Mouse (Mus musculus): ENCODE data around the gene Pnlip. TPM values are rescaled to one million over a fixed set of nuclear protein-coding genes. Genes with fewer than 3 reads are reported as not detected.

Gene Pnlip
- polyA plus RNA-seq, 1 experiment from 2014 or later, result not detected

GRCm38 (mm10) chr19:58695314-58695713 lies 43.0 kb downstream of the Pnlip start:
- no peak overlapping the region for H3K9ac ChIP-seq (ENCODE audit: low read depth, low read length)
- no peaks in the 10 kb centered on the region for H3K9me3 ChIP-seq (ENCODE audit: control insufficient read depth, low read length)
- H3K4me1 ChIP-seq (ENCODE audit: control insufficient read depth, insufficient read depth, low read length), result no peaks in the 10 kb centered on the region
- H3K4me3 ChIP-seq (ENCODE audit: low read depth, low read length), result no peak overlapping the region
- no peaks in the 10 kb centered on the region for H3K27me3 ChIP-seq (replicated peaks; ENCODE audit: control insufficient read depth, insufficient read depth, low read length)
- H3K36me3 ChIP-seq (ENCODE audit: control insufficient read depth, insufficient read depth, low read length), result no peaks in the 10 kb centered on the region
- ATAC-seq (ENCODE audit: low read depth) (no peak), DNase-seq (ENCODE audit: low spot score) (no peak)
- H3K4me2 ChIP-seq (ENCODE audit: low read depth, low read length), result no peak overlapping the region
- no peak overlapping the region for H3K27ac ChIP-seq (replicated peaks; ENCODE audit: low read depth, low read length)
- 68% methylated on average over 3 of the region's 3 CpGs for WGBS

GRCm38 (mm10) chr19:58696235-58696634 lies 43.9 kb downstream of the Pnlip start:
- Histone ChIP-seq H3K4me2 (ENCODE audit: low read depth, low read length) (no peak overlapping the region), H3K4me1 (ENCODE audit: control insufficient read depth, insufficient read depth, low read length) (no peaks in the 10 kb centered on the region), H3K27me3 (replicated peaks; ENCODE audit: control insufficient read depth, insufficient read depth, low read length) (no peaks in the 10 kb centered on the region), H3K27ac (replicated peaks; ENCODE audit: low read depth, low read length) (no peak overlapping the region), H3K4me3 (ENCODE audit: low read depth, low read length) (no peak overlapping the region), H3K36me3 (ENCODE audit: control insufficient read depth, insufficient read depth, low read length) (no peaks in the 10 kb centered on the region), H3K9ac (ENCODE audit: low read depth, low read length) (no peak overlapping the region), H3K9me3 (ENCODE audit: control insufficient read depth, low read length) (no peaks in the 10 kb centered on the region)
- WGBS, result 58% methylated on average over 2 of the region's 2 CpGs
- DNase-seq (ENCODE audit: low spot score) (no peak), ATAC-seq (ENCODE audit: low read depth) (no peak)

GRCm38 (mm10) chr19:58704556-58704955 lies 52.3 kb downstream of the Pnlip start:
- Histone ChIP-seq H3K4me1 (ENCODE audit: control insufficient read depth, insufficient read depth, low read length) (no peaks in the 10 kb centered on the region), H3K36me3 (ENCODE audit: control insufficient read depth, insufficient read depth, low read length) (no peaks in the 10 kb centered on the region), H3K9ac (ENCODE audit: low read depth, low read length) (no peak overlapping the region), H3K4me2 (ENCODE audit: low read depth, low read length) (no peak overlapping the region), H3K27ac (replicated peaks; ENCODE audit: low read depth, low read length) (no peak overlapping the region), H3K9me3 (ENCODE audit: control insufficient read depth, low read length) (no peaks in the 10 kb centered on the region), H3K4me3 (ENCODE audit: low read depth, low read length) (no peak overlapping the region), H3K27me3 (replicated peaks; ENCODE audit: control insufficient read depth, insufficient read depth, low read length) (no peaks in the 10 kb centered on the region)
- ATAC-seq (ENCODE audit: low read depth), result no peak
- WGBS, result 65% methylated on average over 4 of the region's 4 CpGs
- DNase-seq (ENCODE audit: low spot score), result no peak

GRCm38 (mm10) chr19:58708611-58709010 lies 56.3 kb downstream of the Pnlip start:
- Histone ChIP-seq H3K9me3 (ENCODE audit: control insufficient read depth, low read length) (no peaks in the 10 kb centered on the region), H3K4me1 (ENCODE audit: control insufficient read depth, insufficient read depth, low read length) (no peaks in the 10 kb centered on the region), H3K27me3 (replicated peaks; ENCODE audit: control insufficient read depth, insufficient read depth, low read length) (no peaks in the 10 kb centered on the region), H3K36me3 (ENCODE audit: control insufficient read depth, insufficient read depth, low read length) (no peaks in the 10 kb centered on the region), H3K4me3 (ENCODE audit: low read depth, low read length) (no peak overlapping the region), H3K4me2 (ENCODE audit: low read depth, low read length) (no peak overlapping the region), H3K9ac (ENCODE audit: low read depth, low read length) (no peak overlapping the region), H3K27ac (replicated peaks; ENCODE audit: low read depth, low read length) (no peak overlapping the region)
- WGBS, result 78% methylated on average over 3 of the region's 3 CpGs
- no peak for DNase-seq (ENCODE audit: low spot score)
- no peak for ATAC-seq (ENCODE audit: low read depth)

- Histone ChIP-seq H3K27me3 (replicated peaks; ENCODE audit: control insufficient read depth, insufficient read depth, low read length) (no peaks in the 10 kb centered on the region), H3K4me1 (ENCODE audit: control insufficient read depth, insufficient read depth, low read length) (no peaks in the 10 kb centered on the region), H3K27ac (replicated peaks; ENCODE audit: low read depth, low read length) (no peak overlapping the region), H3K9me3 (ENCODE audit: control insufficient read depth, low read length) (no peaks in the 10 kb centered on the region), H3K9ac (ENCODE audit: low read depth, low read length) (no peak overlapping the region), H3K36me3 (ENCODE audit: control insufficient read depth, insufficient read depth, low read length) (no peaks in the 10 kb centered on the region), H3K4me2 (ENCODE audit: low read depth, low read length) (no peak overlapping the region), H3K4me3 (ENCODE audit: low read depth, low read length) (no peak overlapping the region)
- ATAC-seq (ENCODE audit: low read depth) (no peak), DNase-seq (ENCODE audit: low spot score) (no peak)
- 87% methylated on average over 4 of the region's 4 CpGs for WGBS
These were observed 65.6 kb downstream of the Pnlip start for GRCm38 (mm10) chr19:58717925-58718324.

- ATAC-seq (ENCODE audit: low read depth) (no peak), DNase-seq (ENCODE audit: low spot score) (no peak)
- no peak overlapping the region for H3K4me2 ChIP-seq (ENCODE audit: low read depth, low read length)
These were observed 68.1 kb downstream of the Pnlip start for GRCm38 (mm10) chr19:58720439-58720838.

GRCm38 (mm10) chr19:58726551-58726950 lies 74.3 kb downstream of the Pnlip start:
- WGBS, result 88% methylated on average over 5 of the region's 5 CpGs
- H3K4me1 ChIP-seq (ENCODE audit: control insufficient read depth, insufficient read depth, low read length), result peaks cover 4% of the 10 kb centered on the region; the same call in 1 of the 2 replicates
- H3K4me2 ChIP-seq (ENCODE audit: low read depth, low read length), result no peak overlapping the region
- no peak overlapping the region for H3K9ac ChIP-seq (ENCODE audit: low read depth, low read length)
- H3K4me3 ChIP-seq (ENCODE audit: low read depth, low read length), result no peak overlapping the region
- H3K27ac ChIP-seq (replicated peaks; ENCODE audit: low read depth, low read length), result no peak overlapping the region
- DNase-seq (ENCODE audit: low spot score), result no peak
- no peak for ATAC-seq (ENCODE audit: low read depth)
- H3K36me3 ChIP-seq (ENCODE audit: control insufficient read depth, insufficient read depth, low read length), result no peaks in the 10 kb centered on the region
- 0 out of 2 replicates have a peak, but pooled peaks cover 8% of the 10 kb centered on the region for H3K9me3 ChIP-seq (ENCODE audit: control insufficient read depth, low read length)
- H3K27me3 ChIP-seq (replicated peaks; ENCODE audit: control insufficient read depth, insufficient read depth, low read length), result no peaks in the 10 kb centered on the region

More at GRCm38 (mm10) chr19:58720439-58720838, 68.1 kb downstream of the Pnlip start:
- H3K27me3 ChIP-seq (replicated peaks; ENCODE audit: control insufficient read depth, insufficient read depth, low read length), result no peaks in the 10 kb centered on the region
- no peak overlapping the region for H3K4me3 ChIP-seq (ENCODE audit: low read depth, low read length)
- H3K4me1 ChIP-seq (ENCODE audit: control insufficient read depth, insufficient read depth, low read length), result no peaks in the 10 kb centered on the region
- no peaks in the 10 kb centered on the region for H3K36me3 ChIP-seq (ENCODE audit: control insufficient read depth, insufficient read depth, low read length)
- no peak overlapping the region for H3K9ac ChIP-seq (ENCODE audit: low read depth, low read length)
- 0 out of 2 replicates have a peak, but pooled peaks cover 5% of the 10 kb centered on the region for H3K9me3 ChIP-seq (ENCODE audit: control insufficient read depth, low read length)
- H3K27ac ChIP-seq (replicated peaks; ENCODE audit: low read depth, low read length), result no peak overlapping the region

GRCm38 (mm10) chr19:58727756-58728155 lies 75.5 kb downstream of the Pnlip start:
- no peak for DNase-seq (ENCODE audit: low spot score)
- Histone ChIP-seq H3K4me2 (ENCODE audit: low read depth, low read length) (no peak overlapping the region), H3K4me1 (ENCODE audit: control insufficient read depth, insufficient read depth, low read length) (peaks cover 4% of the 10 kb centered on the region; the same call in 1 of the 2 replicates), H3K27me3 (replicated peaks; ENCODE audit: control insufficient read depth, insufficient read depth, low read length) (no peaks in the 10 kb centered on the region), H3K4me3 (ENCODE audit: low read depth, low read length) (no peak overlapping the region), H3K36me3 (ENCODE audit: control insufficient read depth, insufficient read depth, low read length) (no peaks in the 10 kb centered on the region), H3K27ac (replicated peaks; ENCODE audit: low read depth, low read length) (peak overlapping the region; percentile 58; the same call in 1 of the 2 replicates), H3K9me3 (ENCODE audit: control insufficient read depth, low read length) (0 out of 2 replicates have a peak, but pooled peaks cover 8% of the 10 kb centered on the region), H3K9ac (ENCODE audit: low read depth, low read length) (no peak overlapping the region)
- ATAC-seq (ENCODE audit: low read depth), result no peak
- WGBS, result 68% methylated on average over 5 of the region's 5 CpGs

- ATAC-seq (ENCODE audit: low read depth) (no peak), DNase-seq (ENCODE audit: low spot score) (peak; percentile 33)
- Histone ChIP-seq H3K4me2 (ENCODE audit: low read depth, low read length) (no peak within 1 kb of the TSS), H3K4me1 (ENCODE audit: control insufficient read depth, insufficient read depth, low read length) (peaks cover 4% of the 10 kb centered on the region; the same call in 1 of the 2 replicates), H3K36me3 (ENCODE audit: control insufficient read depth, insufficient read depth, low read length) (no peaks in the 10 kb centered on the region), H3K27me3 (replicated peaks; ENCODE audit: control insufficient read depth, insufficient read depth, low read length) (no peaks in the 10 kb centered on the region), H3K9ac (ENCODE audit: low read depth, low read length) (no peak within 1 kb of the TSS), H3K27ac (replicated peaks; ENCODE audit: low read depth, low read length) (peak within 1 kb of the TSS; percentile 58), H3K4me3 (ENCODE audit: low read depth, low read length) (no peak within 1 kb of the TSS), H3K9me3 (ENCODE audit: control insufficient read depth, low read length) (0 out of 2 replicates have a peak, but pooled peaks cover 8% of the 10 kb centered on the region)
- 42% methylated on average over 5 of the region's 5 CpGs for WGBS
These were observed 76.2 kb downstream of the Pnlip start, which contains the start of gene Pnliprp1 for GRCm38 (mm10) chr19:58728445-58729031. TSS of gene Pnliprp1 (plus strand) at chr19:58728887.
